19 mouse cellular contexts compared by ENCODE assay signal in the genomic region with DNA sequence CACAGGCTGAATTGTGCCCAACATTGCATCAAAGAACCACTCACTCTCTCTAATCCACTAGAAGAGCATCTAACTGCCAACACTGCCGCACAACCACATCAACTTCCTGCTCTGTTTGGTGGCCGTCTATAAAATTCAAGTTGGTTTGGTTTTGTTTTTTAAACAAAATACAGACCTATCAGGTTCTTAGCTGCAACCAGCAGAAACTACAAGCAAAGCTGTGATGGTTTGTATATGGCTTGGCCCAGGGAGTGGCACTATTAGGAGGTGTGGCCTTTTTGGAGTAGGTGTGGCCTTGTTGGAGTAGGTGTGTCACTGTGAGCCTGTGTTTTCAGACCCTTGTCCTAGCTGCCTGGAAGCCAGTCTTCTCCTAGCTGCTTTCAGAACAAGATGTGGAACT. TPM values are rescaled to one million over a fixed set of nuclear protein-coding genes. Genes with fewer than 3 reads are reported as not detected.
DNase-seq lines count a peak whose midpoint lies in the region; ATAC-seq and TF ChIP-seq lines count a peak whose summit lies in the region.
"Had no signal": no experiment of that assay in that cellular context is flagged by ENCODE, and none has a peak within 500 bp of the region (broad histone marks: within the 10 kb centered on the region; RNA-seq: fewer than 3 reads in every experiment).

No protein-coding gene starts in this region.

- no peak for TF ChIP-seq CTCF in intestine, postnatal 0 days (IDR thresholded peaks at IDR 0.05; ENCODE audit: low read depth)
- TF ChIP-seq CTCF in MEL (IDR thresholded peaks at IDR 0.05 in 2 of 3, conservative IDR thresholded peaks at IDR 0.05 in 1 of 3; ENCODE audit: control insufficient read depth in 1 of 3, insufficient read depth in 1 of 3, low read depth in 2 of 3, low read length in 3 of 3, poor library complexity in 1 of 3, severe bottlenecking in 1 of 3), result no peak

- H3K9me3 ChIP-seq in intestine, embryonic 15.5 days, result no peaks in the 10 kb centered on the region
- H3K9me3 ChIP-seq in intestine, postnatal 0 days (ENCODE audit: control insufficient read depth), result no peaks in the 10 kb centered on the region
- no peaks in the 10 kb centered on the region for H3K9me3 ChIP-seq in MEL (replicated peaks; ENCODE audit: insufficient read depth, low read length)
- H3K9me3 ChIP-seq in intestine, embryonic 16.5 days (ENCODE audit: control insufficient read depth, low read length), result no peaks in the 10 kb centered on the region
- H3K9me3 ChIP-seq: embryonic facial prominence, embryonic 10.5 days; forebrain, embryonic 15.5 days had no signal

- peaks cover 7% of the 10 kb centered on the region for H3K4me1 ChIP-seq in intestine, embryonic 15.5 days (replicated peaks)
- H3K4me1 ChIP-seq in intestine, postnatal 0 days (replicated peaks; ENCODE audit: control insufficient read depth, insufficient read depth, low read length), result peaks cover 4% of the 10 kb centered on the region; the same call in 1 of the 2 replicates
- H3K4me1 ChIP-seq in MEL (ENCODE audit: control insufficient read depth in 1 of 2, insufficient read depth in 2 of 2, low read length in 2 of 2), result peaks cover 0 to 13% of the 10 kb centered on the region in 2 experiments; a peak in 2 of 4 replicates
- peaks cover 9% of the 10 kb centered on the region; the same call in 1 of the 2 replicates for H3K4me1 ChIP-seq in intestine, embryonic 16.5 days (ENCODE audit: control insufficient read depth, insufficient read depth, low read length)
- H3K4me1 ChIP-seq: forebrain, embryonic 15.5 days had no signal

- H3K36me3 ChIP-seq in intestine, embryonic 15.5 days, result 0 out of 2 replicates have a peak, but pooled peaks cover 4% of the 10 kb centered on the region
- H3K36me3 ChIP-seq in intestine, postnatal 0 days (ENCODE audit: control insufficient read depth, insufficient read depth), result peaks cover 24% of the 10 kb centered on the region; the same call in 1 of the 2 replicates
- H3K36me3 ChIP-seq in MEL (ENCODE audit: control insufficient read depth in 1 of 2, insufficient read depth in 2 of 2, low read length in 2 of 2), result peaks cover 0 to 17% of the 10 kb centered on the region in 2 experiments; a peak in 2 of 4 replicates
- no peaks in the 10 kb centered on the region for H3K36me3 ChIP-seq in intestine, embryonic 16.5 days (ENCODE audit: control insufficient read depth, insufficient read depth, low read length)
- H3K36me3 ChIP-seq: embryonic facial prominence, embryonic 10.5 days; forebrain, embryonic 15.5 days had no signal

- 80% methylated on average over 2 of the region's 2 CpGs for WGBS in intestine, embryonic 15.5 days
- WGBS in intestine, postnatal 0 days, result 69% methylated on average over 2 of the region's 2 CpGs
- 83% methylated on average over 2 of the region's 2 CpGs for WGBS in intestine, embryonic 16.5 days

- no peaks in the 10 kb centered on the region for H3K27me3 ChIP-seq in intestine, embryonic 15.5 days (replicated peaks)
- no peaks in the 10 kb centered on the region for H3K27me3 ChIP-seq in intestine, postnatal 0 days (replicated peaks; ENCODE audit: control insufficient read depth, insufficient read depth, low read length)
- no peaks in the 10 kb centered on the region for H3K27me3 ChIP-seq in MEL (ENCODE audit: control insufficient read depth in 1 of 2, insufficient read depth in 2 of 2, low read length in 2 of 2)
- H3K27me3 ChIP-seq in intestine, embryonic 16.5 days (replicated peaks; ENCODE audit: control insufficient read depth, insufficient read depth, low read length), result no peaks in the 10 kb centered on the region
- H3K27me3 ChIP-seq: forebrain, embryonic 15.5 days had no signal

- TF ChIP-seq EP300 in MEL (IDR thresholded peaks at IDR 0.05; ENCODE audit: low read depth in 1 of 2, low read length in 2 of 2), result no peak

- ATAC-seq in intestine, embryonic 15.5 days, result peak; percentile 58; the same call in 1 of the 2 replicates
- ATAC-seq in intestine, postnatal 0 days, result no peak
- peak; percentile 39; the same call in 1 of the 2 replicates for ATAC-seq in intestine, embryonic 16.5 days
- ATAC-seq: forebrain, embryonic 15.5 days; hindbrain, postnatal 0 days had no signal

- DNase-seq in MEL (ENCODE audit: low read depth, low spot score), result peak; percentile 33
- peak; percentile 61 for DNase-seq in thymus, postnatal 25 days
- no peak for DNase-seq in lung, postnatal 4 days
- no peak for DNase-seq in ovary, postnatal 14 days (ENCODE audit: low spot score)
- DNase-seq in spleen, postnatal 14 days (ENCODE audit: low spot score in 2 of 2), result no peak
- DNase-seq: cerebellum, adult 11 months; cerebellum, postnatal 14 days; heart, postnatal 4 days; layer of hippocampus, postnatal 36 days; lung, adult 18-20 months; right cerebral cortex, postnatal 25 days had no signal

- no peaks in the 10 kb centered on the region for H3K79me2 ChIP-seq in MEL (ENCODE audit: control insufficient read depth, insufficient read depth, low read length, poor library complexity)

- H3K27ac ChIP-seq in intestine, embryonic 15.5 days, result no peak overlapping the region
- no peak overlapping the region for H3K27ac ChIP-seq in intestine, postnatal 0 days (ENCODE audit: low read depth, low read length)
- no peak overlapping the region for H3K27ac ChIP-seq in MEL (ENCODE audit: control insufficient read depth, low read depth, low read length)
- H3K27ac ChIP-seq in intestine, embryonic 16.5 days (ENCODE audit: low read length), result no peak overlapping the region
- H3K27ac ChIP-seq: embryonic facial prominence, embryonic 10.5 days; forebrain, embryonic 15.5 days; hindbrain, postnatal 0 days; macrophage had no signal

- no peak overlapping the region for H3K4me2 ChIP-seq in intestine, embryonic 15.5 days (replicated peaks)
- H3K4me2 ChIP-seq in intestine, postnatal 0 days (replicated peaks; ENCODE audit: low read depth), result no peak overlapping the region
- no peak overlapping the region for H3K4me2 ChIP-seq in intestine, embryonic 16.5 days (ENCODE audit: low read depth, low read length)
- H3K4me2 ChIP-seq: forebrain, embryonic 15.5 days; midbrain, embryonic 11.5 days had no signal

- no peak for TF ChIP-seq RAD21 in MEL (IDR thresholded peaks at IDR 0.05; ENCODE audit: low read depth, low read length)

- TF ChIP-seq POLR2A in MEL (IDR thresholded peaks at IDR 0.05; ENCODE audit: control insufficient read depth in 1 of 2, insufficient read depth in 1 of 2, low read depth in 1 of 2, low read length in 2 of 2, poor library complexity in 1 of 2), result no peak

- H3K9ac ChIP-seq in intestine, embryonic 15.5 days, result no peak overlapping the region
- H3K9ac ChIP-seq in intestine, postnatal 0 days (ENCODE audit: low read depth, low read length), result no peak overlapping the region
- H3K9ac ChIP-seq in MEL (ENCODE audit: control insufficient read depth, low read depth, low read length, poor library complexity, severe bottlenecking), result no peak overlapping the region
- H3K9ac ChIP-seq in intestine, embryonic 16.5 days (ENCODE audit: low read depth, low read length), result no peak overlapping the region
- H3K9ac ChIP-seq: forebrain, embryonic 15.5 days had no signal

- no peak overlapping the region for H3K4me3 ChIP-seq in intestine, embryonic 15.5 days (replicated peaks)
- H3K4me3 ChIP-seq in intestine, postnatal 0 days (ENCODE audit: low read depth, low read length), result no peak overlapping the region
- H3K4me3 ChIP-seq in MEL (ENCODE audit: control insufficient read depth in 1 of 2, insufficient read depth in 1 of 2, low read depth in 2 of 2, low read length in 2 of 2), result no peak overlapping the region
- H3K4me3 ChIP-seq in intestine, embryonic 16.5 days (ENCODE audit: low read length), result no peak overlapping the region
- H3K4me3 ChIP-seq: embryonic facial prominence, embryonic 10.5 days; forebrain, embryonic 15.5 days had no signal

TF ChIP-seq in MEL, 35 proteins besides CTCF, POLR2A, EP300 and RAD21:
- TF ChIP-seq MAFK (IDR thresholded peaks at IDR 0.05; ENCODE audit: borderline replicate concordance, low read depth, low read length) (no peak), BHLHE40 (IDR thresholded peaks at IDR 0.05; ENCODE audit: borderline replicate concordance, low read depth, low read length) (no peak), GATA1 (IDR thresholded peaks at IDR 0.05; ENCODE audit: low read depth, low read length) (no peak)

RNA-seq across cellular contexts. Expression of a gene that starts 51.4 kb away (rescaled TPM):
- polyA plus RNA-seq in intestine, embryonic 15.5 days (2015; fragmentation: Nextera tagmentation; extraction: Ambion mirVana), result 129 and 134 TPM in 2 replicates
- polyA plus RNA-seq in intestine, postnatal 0 days (2015; fragmentation: Nextera tagmentation; extraction: Ambion mirVana), result 121 and 132 TPM in 2 replicates
- total RNA-seq in MEL (2012; rRNA removed), result 56.4 and 62.3 TPM in 2 replicates
- 100 to 1,000 TPM in 1 of 2 experiments, 10 to 100 TPM in 1; 61.8 to 609 TPM for polyA plus RNA-seq in MEL (2012; ENCODE audit: insufficient read depth in 1 of 2, insufficient read length in 2 of 2, low read depth in 1 of 2, low replicate concordance in 2 of 2, missing spikeins in 1 of 2)
- polyA plus RNA-seq in intestine, embryonic 16.5 days (2015; fragmentation: Nextera tagmentation; extraction: Ambion mirVana), result 121 and 131 TPM in 2 replicates

RNA-seq across cellular contexts. Expression of a gene that starts 51.4 kb away (rescaled TPM):
- polyA plus RNA-seq in intestine, embryonic 15.5 days (2015; fragmentation: Nextera tagmentation; extraction: Ambion mirVana), result 54.5 and 56.8 TPM in 2 replicates
- polyA plus RNA-seq in intestine, postnatal 0 days (2015; fragmentation: Nextera tagmentation; extraction: Ambion mirVana), result 33.4 and 33.9 TPM in 2 replicates
- 26.7 and 31.4 TPM in 2 replicates for total RNA-seq in MEL (2012; rRNA removed)
- 10 to 100 TPM in 1 of 2 experiments, not detected in 1; 34.5 TPM for polyA plus RNA-seq in MEL (2012; ENCODE audit: insufficient read depth in 1 of 2, insufficient read length in 2 of 2, low read depth in 1 of 2, low replicate concordance in 2 of 2, missing spikeins in 1 of 2)
- polyA plus RNA-seq in intestine, embryonic 16.5 days (2015; fragmentation: Nextera tagmentation; extraction: Ambion mirVana), result 63.8 and 65.9 TPM in 2 replicates

RNA-seq across cellular contexts. Expression of a gene that starts 59.5 kb away (rescaled TPM):
- 44.5 and 46.3 TPM in 2 replicates for polyA plus RNA-seq in intestine, embryonic 15.5 days (2015; fragmentation: Nextera tagmentation; extraction: Ambion mirVana)
- polyA plus RNA-seq in intestine, postnatal 0 days (2015; fragmentation: Nextera tagmentation; extraction: Ambion mirVana), result 59.1 and 64.0 TPM in 2 replicates
- total RNA-seq in MEL (2012; rRNA removed), result 1.9 and 2.7 TPM in 2 replicates
- polyA plus RNA-seq in MEL (2012; ENCODE audit: insufficient read depth in 1 of 2, insufficient read length in 2 of 2, low read depth in 1 of 2, low replicate concordance in 2 of 2, missing spikeins in 1 of 2), result 1 to 10 TPM in 1 of 2 experiments, not detected in 1; 2.8 TPM
- 48.7 and 50.1 TPM in 2 replicates for polyA plus RNA-seq in intestine, embryonic 16.5 days (2015; fragmentation: Nextera tagmentation; extraction: Ambion mirVana)

Comparison
In these comparisons a context has a peak if more than half of its experiments do, and no peak if none do; other contexts are left out.
1. DNase-seq: peak in MEL (single experiment) and thymus, postnatal 25 days (single experiment); none in lung, postnatal 4 days (0 of 2), ovary, postnatal 14 days (single experiment) and spleen, postnatal 14 days (0 of 2).
2. RNA of a gene that starts 59.5 kb away (polyA plus RNA-seq): 59.1 to 64.0 TPM in intestine, postnatal 0 days, 48.7 to 50.1 TPM in intestine, embryonic 16.5 days and 44.5 to 46.3 TPM in intestine, embryonic 15.5 days; 2.8 TPM in MEL; every median in the first group is over 10 times any median in the second.